Mouse (Mus musculus): ENCODE measurements around the gene Megf11.

The Megf11 gene

GRCm38 (mm10) chr9:64654723-64655122, 269.3 kb downstream of the Megf11 start:
- DNase-seq: no peak

GRCm38 (mm10) chr9:64656613-64657012, 271.2 kb downstream of the Megf11 start:
- no peak for DNase-seq

- DNase-seq: no peak
Observed at GRCm38 (mm10) chr9:64660222-64660621, 274.8 kb downstream of the Megf11 start.

- DNase-seq: peak; percentile 38
Observed at GRCm38 (mm10) chr9:64664612-64665011, 279.2 kb downstream of the Megf11 start.

- DNase-seq: peak; percentile 77
Observed at GRCm38 (mm10) chr9:64666549-64666948, 281.1 kb downstream of the Megf11 start.

GRCm38 (mm10) chr9:64667513-64667912, 282.1 kb downstream of the Megf11 start:
- DNase-seq: peak; percentile 73

GRCm38 (mm10) chr9:64668001-64668400, 282.6 kb downstream of the Megf11 start:
- DNase-seq: no peak

- peak; percentile 35 for DNase-seq
Observed at GRCm38 (mm10) chr9:64671341-64672319, 286.2 kb downstream of the Megf11 start.

- DNase-seq: peak; percentile 51
Observed at GRCm38 (mm10) chr9:64687122-64688014, 301.9 kb downstream of the Megf11 start.

GRCm38 (mm10) chr9:64688015-64688394, 302.6 kb downstream of the Megf11 start:
- DNase-seq: no peak

- no peak for DNase-seq
Observed at GRCm38 (mm10) chr9:64690771-64691170, 305.3 kb downstream of the Megf11 start.

- DNase-seq: peak; percentile 79
Observed at GRCm38 (mm10) chr9:64691176-64691575, 305.8 kb downstream of the Megf11 start.

GRCm38 (mm10) chr9:64693094-64693493, 307.7 kb downstream of the Megf11 start:
- no peak for DNase-seq

GRCm38 (mm10) chr9:64695266-64695665, 309.8 kb downstream of the Megf11 start:
- no peak for DNase-seq

GRCm38 (mm10) chr9:64696404-64696803, 311.0 kb downstream of the Megf11 start:
- no peak for DNase-seq

- DNase-seq: no peak
Observed at GRCm38 (mm10) chr9:64697006-64697405, 311.6 kb downstream of the Megf11 start.

GRCm38 (mm10) chr9:64697677-64698076, 312.3 kb downstream of the Megf11 start:
- no peak for DNase-seq

GRCm38 (mm10) chr9:64698586-64698985, 313.2 kb downstream of the Megf11 start:
- DNase-seq: no peak

- no peak for DNase-seq
Observed at GRCm38 (mm10) chr9:64700451-64701311, 315.3 kb downstream of the Megf11 start.

GRCm38 (mm10) chr9:64701651-64702050, 316.2 kb downstream of the Megf11 start:
- DNase-seq: no peak

- no peak for DNase-seq
Observed at GRCm38 (mm10) chr9:64702391-64702790, 317.0 kb downstream of the Megf11 start.

- no peak for DNase-seq
Observed at GRCm38 (mm10) chr9:64702937-64703336, 317.5 kb downstream of the Megf11 start.
